Mouse (Mus musculus) adrenal gland, adult 18-20 months (tissue): ENCODE results near the gene Rab36. TPM values are rescaled to one million over a fixed set of nuclear protein-coding genes. Genes with fewer than 3 reads are reported as not detected.
"Not testable (repeated sequence)": the region's sequence is repeated elsewhere in the genome, so short reads cannot be mapped to it uniquely, and the experiment has no call there.

Source experiments
- DNase-seq, 2 experiments: peaks; one replicate each; pipeline ENCODE4 v3.0.0; 2021 to 2022; ENCODE audit warnings: low spot score in 2 of 2
- long read RNA-seq, 2 experiments: library from polyadenylated mRNA; stranded (forward); transcript quantifications; one replicate each; pipeline ENCODE4 v2.0.0; 2021
- total RNA-seq, 2 experiments: library from RNA; stranded (reverse); gene quantifications; 1 replicate in 1 of 2; 2 replicates in 1 of 2; pipeline ENCODE4 v1.2.3; 2021

Rab36 gene
- total RNA-seq = 10 to 100 TPM; 12.6 to 12.9 TPM
- long read RNA-seq, experiment 1, partial matches to known transcripts = 2 of 10 reads
- long read RNA-seq, experiment 1, other reads (novel, unspliced or antisense) = 7 of 10 reads
- long read RNA-seq, experiment 2, partial matches to known transcripts = 0 of 1 reads
- long read RNA-seq, experiment 2, other reads (novel, unspliced or antisense) = 1 of 1 reads

DNA sequence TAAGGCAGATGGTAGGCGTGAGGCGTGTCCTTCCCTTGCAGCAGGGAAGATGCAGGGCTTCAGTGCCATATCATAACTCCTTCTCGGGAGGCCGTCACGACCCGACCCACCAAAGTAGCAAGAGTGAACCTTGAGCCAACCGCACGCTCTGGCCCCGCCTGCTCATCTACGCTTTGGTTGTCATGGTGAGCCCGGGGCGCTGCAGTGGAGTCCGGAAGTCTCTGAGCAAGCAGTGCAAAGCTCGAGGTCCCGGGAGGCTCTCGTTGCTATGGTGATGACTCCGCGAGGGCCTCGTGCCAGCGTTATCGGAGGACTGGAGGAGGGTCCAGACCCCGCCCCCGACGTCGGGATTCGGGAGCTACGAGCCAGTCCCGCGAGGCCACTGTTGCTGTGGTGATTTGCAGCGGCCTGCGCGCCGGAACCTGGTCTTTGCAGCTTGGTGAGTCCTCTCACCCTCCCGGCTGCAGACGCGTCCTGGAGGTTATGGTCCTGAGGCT is at the start of gene Rab36:
Gene Rab36, plus strand, starts transcription at position 176 of the 497 bp plus-strand sequence.
- DNase-seq = peak; percentile 89 to 91

DNA sequence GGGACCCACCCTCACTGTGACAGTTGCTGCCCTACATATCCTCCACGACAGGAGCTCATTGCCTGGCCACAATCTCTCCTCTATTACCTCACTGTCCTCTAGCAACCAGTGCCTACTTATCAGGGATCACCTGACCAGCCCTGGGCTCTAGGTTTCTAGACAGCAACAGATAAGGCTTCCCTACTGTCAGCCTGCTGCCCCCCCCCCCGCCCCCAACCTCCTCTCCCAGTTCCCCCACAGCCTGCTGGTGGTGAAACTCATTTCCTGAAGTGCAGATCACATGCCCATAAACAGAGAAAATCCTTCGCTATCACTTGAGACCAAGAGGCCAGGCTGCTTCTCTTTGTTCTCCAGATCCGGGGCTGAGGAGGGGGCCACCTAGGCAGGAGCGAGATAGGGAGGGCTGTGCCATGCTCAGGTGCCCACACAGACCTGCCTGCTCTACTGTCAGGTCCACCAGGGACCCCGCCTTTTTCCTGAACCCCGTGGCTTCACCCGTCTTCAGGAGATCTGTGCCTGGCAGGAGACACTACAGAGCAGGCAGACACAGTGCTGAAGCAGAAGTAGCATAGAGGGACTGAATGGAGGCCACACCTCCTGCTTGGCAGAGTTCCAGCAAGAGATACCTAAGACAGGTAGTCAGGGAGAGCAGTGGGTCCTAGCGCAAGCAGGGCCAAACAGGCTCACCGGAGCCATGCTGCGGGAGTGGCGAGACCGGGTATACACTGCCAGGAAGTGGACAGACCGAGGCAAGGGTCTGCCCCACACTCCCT is 49.0 kb upstream of the Rab36 start:
- DNase-seq = no peak

DNA sequence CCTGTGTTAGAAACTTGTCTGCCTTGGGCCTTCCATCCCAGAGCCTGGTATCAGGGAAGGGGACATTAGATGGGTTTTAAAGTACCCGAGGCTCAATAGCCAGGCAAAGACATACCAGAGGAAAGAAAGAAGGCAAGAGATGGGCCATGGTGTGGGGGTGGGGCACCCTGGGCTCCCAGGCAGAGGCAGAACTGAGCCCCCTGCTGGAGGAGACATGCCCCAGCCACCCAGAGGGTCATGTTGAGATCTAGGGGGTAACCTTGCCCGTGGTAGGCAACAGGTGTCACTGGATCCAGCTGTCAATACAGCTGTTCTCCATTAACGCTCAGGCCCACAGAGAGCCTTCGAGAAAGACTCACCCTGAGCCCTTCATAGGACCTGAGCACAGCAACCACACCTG is 47.0 kb upstream of the Rab36 start:
- DNase-seq = no peak

DNA sequence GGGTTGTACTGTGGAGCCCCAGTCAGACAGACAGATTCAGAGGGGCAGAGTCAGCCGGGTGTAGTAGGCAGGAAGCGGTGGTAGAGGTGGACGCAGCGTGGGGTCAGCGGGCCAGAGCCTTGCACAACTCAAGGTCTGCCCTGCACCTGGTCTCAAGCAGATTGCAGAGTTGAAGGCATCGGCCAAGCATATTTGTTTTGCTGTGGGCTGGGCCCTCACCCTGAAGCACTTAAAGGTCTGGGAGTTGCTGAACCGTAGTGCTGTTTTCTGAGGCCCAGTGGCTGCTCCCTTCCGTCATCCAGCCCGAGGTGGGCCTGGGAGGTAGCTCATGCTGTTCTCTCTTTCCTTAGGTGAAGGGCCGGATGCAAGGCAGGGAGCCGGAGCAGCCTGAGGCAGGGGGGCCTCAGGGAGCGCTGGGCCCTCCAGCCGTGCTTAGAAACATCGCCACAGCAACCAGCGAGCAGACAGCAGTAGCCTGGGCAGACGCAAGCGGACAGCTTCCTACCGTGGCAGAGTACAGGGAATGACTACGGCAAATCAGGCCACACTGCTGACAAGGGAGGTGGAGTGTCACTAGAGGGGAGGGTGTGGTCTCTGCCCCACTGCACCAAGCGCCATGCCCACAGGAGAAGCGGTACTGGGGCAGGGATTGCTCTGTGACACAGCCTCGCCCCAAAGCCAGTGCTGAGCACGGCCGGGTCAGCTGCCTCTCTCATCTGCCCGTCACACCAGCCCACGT is 46.1 kb upstream of the Rab36 start:
- no peak for DNase-seq

DNA sequence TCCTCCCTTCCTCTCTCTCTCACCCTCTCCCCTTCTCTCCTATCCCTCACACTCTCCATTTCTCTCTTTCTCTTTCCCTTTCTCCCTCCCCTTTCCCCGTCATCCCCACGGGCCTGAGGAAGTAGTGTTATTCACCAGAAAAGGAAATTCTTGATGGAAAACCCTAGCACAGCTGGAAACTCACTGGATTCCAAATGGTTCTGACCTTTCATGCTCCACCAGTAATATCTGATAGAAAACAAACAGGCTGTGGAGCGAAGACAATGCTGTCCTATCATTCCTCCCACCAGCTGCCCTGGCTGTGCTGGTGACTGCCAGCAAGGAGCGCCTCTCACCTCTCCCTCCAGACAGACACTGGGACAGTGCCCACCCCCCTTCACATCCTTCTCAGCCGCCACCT is 42.0 kb upstream of the Rab36 start:
- DNase-seq = no peak

DNA sequence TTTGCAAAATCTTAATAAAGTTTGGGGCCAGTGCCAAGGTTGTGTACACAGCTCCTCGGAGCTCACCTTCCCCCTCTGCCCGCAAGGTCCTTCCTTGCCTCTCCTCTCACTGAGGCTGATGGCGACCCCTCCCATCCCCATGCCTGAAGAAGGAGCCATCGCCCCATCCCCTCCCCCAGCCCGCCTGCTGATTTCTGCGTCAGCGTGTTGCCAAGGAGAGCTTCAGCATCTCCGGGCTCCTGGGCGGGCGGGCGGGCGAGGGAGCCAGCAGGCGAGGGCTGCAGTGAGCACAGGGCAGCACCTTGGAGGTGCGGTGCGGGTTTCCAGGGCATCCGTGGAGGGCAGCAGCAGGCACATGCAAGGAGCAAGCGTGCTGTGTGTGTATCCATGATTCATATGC is 41.5 kb upstream of the Rab36 start:
- DNase-seq = no peak

DNA sequence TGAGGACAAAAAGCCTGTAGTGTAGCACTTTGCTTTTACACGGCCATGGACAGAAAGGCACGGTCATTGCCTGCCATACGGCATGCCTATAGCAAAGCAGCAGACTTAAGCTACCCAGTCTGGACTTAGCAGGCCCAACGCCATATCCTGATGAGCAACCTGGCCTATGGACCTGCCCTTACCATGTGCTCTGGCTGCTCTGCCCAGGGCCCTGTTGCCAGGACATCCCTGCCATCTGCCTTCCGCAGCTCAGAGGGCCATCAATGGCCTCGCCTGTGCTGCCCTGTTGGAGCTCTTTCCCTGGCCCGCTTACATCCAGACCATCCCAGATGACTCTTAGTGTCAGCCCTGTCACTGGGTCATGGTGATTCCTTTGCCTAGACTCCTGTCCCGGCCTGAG is 35.5 kb upstream of the Rab36 start:
- no peak for DNase-seq

DNA sequence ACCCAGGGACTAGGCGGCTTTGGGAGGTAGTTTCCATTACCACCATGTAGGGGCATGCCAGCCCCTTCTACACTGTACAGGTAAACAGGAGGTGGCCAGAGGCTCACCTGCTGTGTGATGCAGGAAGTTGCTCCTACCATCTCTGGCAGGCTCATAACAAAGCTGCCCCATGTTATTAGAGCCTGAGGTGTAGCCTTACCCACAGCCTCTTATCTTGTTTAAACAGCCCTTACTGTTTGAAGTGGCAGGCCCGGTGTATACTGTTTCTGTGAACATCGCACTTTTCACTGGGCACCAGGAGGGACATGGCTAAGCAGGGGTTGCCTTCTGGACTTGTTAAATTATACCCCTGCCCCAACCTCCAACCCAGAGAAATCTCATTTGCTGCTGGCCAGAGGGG is 32.8 kb upstream of the Rab36 start:
- DNase-seq = no peak

DNA sequence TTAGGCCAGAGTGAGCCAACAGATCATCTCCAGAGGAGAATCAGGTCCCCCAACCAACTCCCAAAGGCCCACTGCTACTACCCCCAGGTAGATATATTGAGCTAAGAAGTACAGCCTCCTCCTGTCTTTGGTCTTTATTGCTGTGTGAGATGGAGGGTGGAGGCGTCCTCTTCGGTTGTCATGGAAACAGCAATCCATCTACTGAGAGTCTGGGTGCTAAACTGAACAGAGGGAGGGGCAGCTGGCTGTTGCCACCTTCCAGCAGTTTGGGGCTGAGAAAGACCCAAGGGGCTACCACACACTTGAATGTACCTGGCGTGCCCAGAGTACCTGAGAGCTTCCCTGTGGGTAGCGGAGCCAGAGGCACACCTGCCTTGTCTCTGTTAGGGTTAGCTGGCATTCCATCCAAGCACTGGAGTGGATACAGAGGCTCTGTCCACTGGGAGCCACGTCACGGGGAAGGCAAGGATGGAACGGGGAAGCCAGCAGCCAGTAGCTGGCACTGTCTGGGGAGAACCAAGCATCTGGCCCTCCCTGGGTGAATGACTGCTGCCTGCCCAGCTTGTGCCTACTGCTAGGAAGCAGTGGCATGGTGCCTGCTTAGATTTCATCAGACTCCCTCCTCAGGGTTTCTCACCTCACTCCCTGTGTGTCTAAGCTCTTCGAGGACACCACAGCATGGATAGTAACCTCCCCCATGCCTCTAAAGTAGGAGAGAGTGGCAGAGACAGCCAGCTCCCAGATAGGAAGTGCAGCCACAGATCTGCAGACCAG is 29.8 kb upstream of the Rab36 start:
- no peak for DNase-seq

DNA sequence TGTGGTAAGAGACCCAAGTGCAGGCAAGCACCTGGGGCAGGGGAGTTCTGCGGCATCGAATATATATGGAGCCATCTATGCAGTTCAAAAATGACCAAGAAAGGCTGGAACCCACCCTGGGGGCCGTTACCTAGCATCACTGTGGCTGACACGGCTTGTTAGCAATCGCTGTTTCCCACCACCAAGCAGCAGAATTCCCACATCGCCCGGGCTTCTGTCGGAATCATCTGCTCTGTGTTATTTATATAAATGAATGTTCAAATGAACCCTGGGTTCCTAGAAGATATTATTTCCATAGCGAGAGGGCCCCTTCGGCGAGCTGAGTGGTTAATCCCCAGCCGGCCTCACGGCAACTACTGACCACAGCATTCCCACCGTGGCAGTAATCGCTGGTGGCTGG is 26.2 kb upstream of the Rab36 start:
- DNase-seq = no peak

DNA sequence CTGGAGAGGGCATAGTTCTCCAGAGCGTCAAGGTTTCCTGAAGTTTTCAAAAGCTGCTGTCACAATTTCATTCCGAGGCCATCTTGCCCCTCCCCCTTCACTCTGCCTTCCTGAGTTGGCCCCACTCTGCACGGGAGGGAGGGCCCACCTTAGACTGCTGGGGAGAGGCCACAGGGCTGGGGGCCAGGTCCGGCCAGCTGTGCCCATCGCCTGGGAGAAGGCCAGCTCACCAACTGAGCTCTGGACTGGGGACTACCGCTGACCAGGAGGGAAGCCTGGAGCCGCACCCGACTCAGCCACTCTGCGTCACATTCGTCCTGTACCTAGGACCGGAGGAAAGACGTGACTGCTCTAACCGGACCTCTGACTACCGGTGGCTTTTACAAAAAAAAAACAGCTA is 21.4 kb upstream of the Rab36 start:
- DNase-seq = no peak

DNA sequence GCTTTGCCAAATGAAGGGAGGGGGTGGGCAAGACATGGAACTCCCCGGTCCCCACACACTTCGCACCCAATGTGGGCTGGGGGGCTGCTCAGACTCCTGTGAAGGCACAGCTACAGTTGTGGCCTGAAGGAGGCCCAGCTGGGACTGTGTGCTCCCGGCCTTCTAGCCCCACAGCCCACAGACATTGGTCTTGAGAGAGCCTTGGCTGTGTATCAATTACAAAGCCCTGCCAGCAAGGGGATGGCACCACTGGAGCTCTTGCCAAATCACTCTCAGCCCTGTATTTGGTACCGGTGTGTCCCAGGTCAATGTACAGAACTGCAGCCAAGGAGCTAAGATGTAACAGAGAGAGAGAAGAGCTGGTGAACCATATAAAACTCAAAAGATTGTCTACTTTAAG is 20.4 kb upstream of the Rab36 start:
- DNase-seq = no peak

DNA sequence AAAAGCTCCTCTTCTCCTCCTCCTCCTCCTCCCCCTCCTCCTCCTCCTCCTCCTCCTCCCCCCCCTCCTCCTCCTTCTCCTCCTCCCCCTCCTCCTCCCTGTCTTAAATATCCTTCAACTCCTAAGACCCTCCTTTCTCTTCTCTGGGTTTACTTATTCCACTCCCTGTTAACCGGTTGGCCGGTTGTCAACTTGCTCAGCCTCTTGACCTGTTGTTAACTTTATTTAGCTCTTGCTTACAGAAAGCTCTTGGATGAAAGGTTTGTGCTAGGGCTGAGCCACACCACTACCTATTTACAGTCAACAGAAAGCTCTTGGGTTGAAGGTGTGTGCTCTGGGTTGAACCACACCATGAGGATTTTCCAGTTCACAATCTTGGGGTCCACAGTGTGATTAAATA is 16.6 kb upstream of the Rab36 start:
- DNase-seq = no peak

DNA sequence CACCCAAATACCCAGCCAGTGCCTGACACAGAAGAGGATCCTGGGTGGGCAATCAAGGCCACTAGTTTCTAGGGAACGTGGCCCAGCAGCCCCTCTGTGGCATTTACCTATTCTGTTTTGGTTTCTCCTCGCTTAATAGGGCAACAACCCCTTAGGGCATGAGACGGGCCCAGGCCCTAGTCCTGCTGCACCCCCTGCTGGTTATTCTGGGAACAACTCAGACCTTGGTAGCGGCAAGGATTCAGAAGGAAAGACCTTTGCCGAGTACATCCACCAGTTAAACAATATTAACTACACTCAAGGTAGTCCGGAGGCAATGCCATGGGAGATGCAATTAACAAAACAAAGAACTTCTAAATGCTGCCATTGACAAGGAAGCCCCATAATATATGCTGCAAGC is 15.7 kb upstream of the Rab36 start:
- DNase-seq = peak; percentile 78 to 83

DNA sequence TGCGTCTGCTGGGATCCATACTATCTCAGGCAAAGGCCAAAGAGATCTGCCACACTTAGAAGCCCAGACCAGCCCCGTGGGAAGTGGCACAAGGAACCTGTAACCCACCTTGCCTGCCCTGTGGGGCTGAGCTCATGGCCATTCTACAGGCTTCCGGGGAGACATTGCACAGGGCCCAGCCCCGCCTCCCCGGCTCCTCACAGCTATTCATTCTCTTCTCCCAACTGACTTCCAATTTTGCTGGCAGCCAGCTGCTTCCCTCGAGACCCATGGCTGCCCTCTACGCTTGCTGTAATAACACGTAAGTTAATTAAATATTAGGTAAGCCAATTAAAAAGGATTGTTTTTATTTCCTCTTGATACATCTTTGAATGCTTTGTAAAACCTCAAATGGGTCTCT is 10.4 kb upstream of the Rab36 start:
- DNase-seq = no peak

DNA sequence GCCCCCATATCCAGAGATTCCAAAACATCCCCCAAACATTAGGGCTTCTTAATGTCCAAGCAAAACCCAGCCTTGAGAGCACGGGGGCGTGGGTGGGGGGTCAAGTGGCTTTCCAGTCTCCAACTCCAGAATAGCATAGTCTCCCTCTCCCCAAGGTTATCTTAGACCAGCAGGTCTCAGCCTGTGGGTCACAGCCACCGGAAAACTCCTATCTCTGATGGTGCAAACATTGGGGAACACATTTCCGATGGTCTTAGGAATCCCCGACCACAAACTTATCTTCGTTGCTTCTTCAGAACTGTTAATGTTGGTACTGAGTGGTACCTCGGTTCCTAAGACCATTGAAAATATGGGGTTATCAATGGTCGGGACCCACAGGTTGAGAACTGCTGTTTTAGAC is 8.1 kb upstream of the Rab36 start:
- no peak for DNase-seq

DNA sequence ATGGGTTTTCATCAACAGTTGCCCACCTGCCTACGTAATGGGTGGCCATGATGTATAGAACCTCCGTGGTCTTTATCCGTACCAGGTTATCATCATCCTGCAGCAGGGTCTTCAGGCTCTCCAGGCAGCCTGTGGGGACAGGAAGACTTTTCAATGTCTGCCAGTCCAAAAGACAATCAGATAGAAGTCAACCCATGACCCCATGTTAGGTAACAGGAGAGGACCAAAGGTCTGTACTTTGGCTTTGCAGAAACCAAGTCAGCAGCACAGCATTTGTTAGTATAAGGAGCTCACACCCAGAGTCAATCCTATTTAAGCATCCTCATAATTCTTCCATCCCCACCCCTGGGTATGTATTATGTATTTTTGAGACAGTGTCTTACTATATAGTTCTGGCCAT is 7.2 kb upstream of the Rab36 start:
- DNase-seq = no peak

DNA sequence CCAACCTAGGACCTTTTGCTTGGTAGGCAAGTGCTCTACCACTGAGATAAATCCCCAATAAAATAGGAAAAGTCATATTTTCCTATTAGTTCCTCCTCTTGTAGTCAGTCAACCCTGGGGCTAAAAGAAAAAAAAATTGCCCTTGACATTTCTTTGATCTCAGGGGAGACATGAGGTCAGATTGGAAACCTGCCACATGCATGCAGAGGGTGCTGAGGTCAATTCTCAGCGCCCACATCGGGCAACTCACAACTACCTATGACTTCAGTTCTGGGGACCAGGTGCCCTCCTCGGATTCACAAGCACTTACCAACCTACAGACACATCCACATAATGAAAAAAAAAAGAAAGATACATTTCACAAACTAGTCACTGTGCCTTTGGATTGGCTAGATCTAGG is 6.6 kb upstream of the Rab36 start:
- no peak for DNase-seq

DNA sequence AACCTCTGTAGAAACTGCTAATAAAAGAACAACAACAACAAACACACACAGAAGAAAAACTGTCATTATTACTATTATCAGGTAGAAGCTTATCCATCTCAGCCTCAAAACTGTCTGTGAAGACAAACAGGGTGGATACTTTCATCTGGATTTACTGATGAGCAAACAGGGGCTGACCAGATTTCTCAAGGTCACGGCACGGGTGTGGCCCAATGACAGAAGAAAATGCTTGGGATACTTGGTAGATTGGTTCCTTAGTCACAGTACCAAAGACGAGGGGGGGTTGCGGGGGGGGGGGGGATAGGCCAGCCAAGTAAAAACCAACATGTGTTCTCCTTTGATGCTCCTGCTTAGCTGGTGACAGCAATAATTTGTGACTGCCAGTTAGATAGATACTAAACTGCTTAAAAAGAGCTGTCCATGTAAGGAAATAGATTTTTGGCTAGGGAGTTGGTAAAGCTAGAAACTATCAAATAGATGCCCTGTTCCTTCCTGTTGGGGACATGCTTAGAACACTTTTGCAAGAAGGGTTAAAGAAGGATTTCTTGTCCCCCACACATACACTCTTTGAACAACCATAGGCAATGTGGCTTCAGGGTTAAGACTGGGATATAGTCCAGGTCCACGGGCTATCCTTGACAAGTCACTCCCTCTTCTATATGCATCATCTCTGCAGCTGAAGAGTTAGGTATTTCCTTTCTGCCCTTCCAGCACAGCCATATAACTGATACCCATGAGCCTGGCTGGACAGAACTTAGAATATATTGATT is 5.3 kb upstream of the Rab36 start:
- no peak for DNase-seq

DNA sequence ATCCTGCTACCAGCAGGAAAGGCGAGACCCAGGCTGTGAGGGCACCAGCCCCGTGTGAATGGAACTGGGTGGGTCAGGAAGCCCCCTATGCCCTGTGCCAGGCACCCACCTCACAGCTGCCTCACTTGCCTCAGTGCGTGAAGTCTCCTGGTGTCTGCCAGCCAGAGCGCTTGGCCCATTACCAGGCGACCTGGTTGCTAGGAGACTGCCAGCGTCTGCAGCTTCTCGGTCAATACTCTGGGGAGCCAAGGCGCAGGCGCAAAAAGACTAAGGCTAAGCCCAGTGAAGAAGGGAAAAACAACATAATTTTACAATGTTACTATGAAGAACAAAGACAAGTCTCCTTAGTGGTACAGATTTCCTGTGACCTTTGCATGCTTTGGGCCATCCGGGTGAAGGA is 4.5 kb upstream of the Rab36 start, which contains the start of gene Rsph14:
Gene Rsph14, minus strand, starts transcription at position 192 of the 400 bp plus-strand sequence.
- DNase-seq = peak; percentile 78 to 79

DNA sequence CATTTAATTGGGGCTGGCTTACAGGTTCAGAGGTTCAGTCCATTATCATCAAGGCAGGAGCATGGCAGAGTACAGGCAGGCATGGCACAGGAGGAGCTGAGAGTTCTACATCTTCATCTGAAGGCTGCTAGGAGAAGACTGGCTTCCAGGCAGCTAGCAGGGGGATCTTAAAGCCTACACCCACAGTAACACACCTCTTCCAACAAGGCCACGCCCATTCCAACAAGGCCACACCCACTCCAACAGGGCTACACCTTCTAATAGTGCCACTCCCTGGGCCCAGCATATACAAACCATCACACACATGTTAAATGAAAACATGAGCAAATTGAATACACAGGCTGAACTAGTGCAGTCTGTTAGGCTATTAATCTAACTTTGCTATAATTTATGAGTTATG is 5.2 kb downstream of the Rab36 start:
- not testable (repeated sequence) for DNase-seq
